In the genomic region with DNA sequence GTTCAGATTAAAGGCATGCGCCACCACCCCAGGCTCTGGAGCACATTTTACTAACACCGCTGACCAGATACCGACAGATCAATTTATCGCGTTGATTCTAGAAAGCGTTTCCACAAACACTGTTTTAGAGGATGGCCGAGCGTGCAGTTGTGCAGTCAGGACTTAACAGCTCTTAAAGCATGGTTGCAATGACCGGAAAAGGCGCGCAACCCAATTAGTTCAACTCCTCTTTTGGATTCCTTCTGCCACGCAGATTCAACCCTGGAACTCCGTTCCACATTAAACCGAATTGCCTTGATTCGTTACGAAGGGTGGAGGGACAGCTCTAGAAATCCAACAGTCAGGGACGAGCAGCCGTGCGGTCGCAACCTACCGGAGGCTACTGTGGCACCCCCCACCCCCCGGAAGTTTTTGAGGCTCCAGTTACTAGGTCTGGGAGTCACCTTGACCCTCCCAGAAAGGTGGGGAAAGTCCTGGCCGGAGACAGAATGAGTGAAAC, we compare ENCODE assay signal across 8 mouse cellular contexts. TPM values are rescaled to one million over a fixed set of nuclear protein-coding genes. Genes with fewer than 3 reads are reported as not detected.
DNase-seq lines count a peak whose midpoint lies in the region; ATAC-seq and TF ChIP-seq lines count a peak whose summit lies in the region.

No protein-coding gene starts in this region.

- peak overlapping the region; percentile 69 for H3K9ac ChIP-seq in ES-Bruce4 (ENCODE audit: low read depth, poor library complexity, severe bottlenecking)
- H3K9ac ChIP-seq in neural tube, embryonic 13.5 days: peak overlapping the region; percentile 65

- WGBS in kidney, adult 2 months: under 1% methylated on average over 23 of the region's 23 CpGs
- under 1% methylated on average over 23 of the region's 23 CpGs for WGBS in neural tube, embryonic 13.5 days

- H3K9me3 ChIP-seq in ES-Bruce4 (replicated peaks; ENCODE audit: control insufficient read depth, insufficient read depth, low read length, poor library complexity, severe bottlenecking): no peaks in the 10 kb centered on the region
- H3K9me3 ChIP-seq in neural tube, embryonic 13.5 days: no peaks in the 10 kb centered on the region

- peak overlapping the region; percentile 62 for H3K4me3 ChIP-seq in kidney, adult 2 months (ENCODE audit: insufficient read depth, low read depth, low read length)
- H3K4me3 ChIP-seq in ES-Bruce4 (ENCODE audit: low read depth, low read length): peak overlapping the region; percentile 86
- peak overlapping the region; percentile 99 for H3K4me3 ChIP-seq in neural tube, embryonic 13.5 days

- no peaks in the 10 kb centered on the region for H3K36me3 ChIP-seq in kidney, adult 2 months (ENCODE audit: control insufficient read depth, insufficient read depth, low read length)
- H3K36me3 ChIP-seq in ES-Bruce4 (ENCODE audit: control insufficient read depth, insufficient read depth, low read length, poor library complexity, severe bottlenecking): peaks cover 28% of the 10 kb centered on the region
- H3K36me3 ChIP-seq in neural tube, embryonic 13.5 days: no peaks in the 10 kb centered on the region

- H3K27me3 ChIP-seq in kidney, adult 2 months (replicated peaks; ENCODE audit: control insufficient read depth, insufficient read depth, low read length): no peaks in the 10 kb centered on the region
- no peaks in the 10 kb centered on the region for H3K27me3 ChIP-seq in ES-Bruce4 (ENCODE audit: control insufficient read depth, insufficient read depth, low read length, poor library complexity, severe bottlenecking)
- H3K27me3 ChIP-seq in neural tube, embryonic 13.5 days: no peaks in the 10 kb centered on the region

- no peak for DNase-seq in kidney, adult 2 months
- DNase-seq in kidney, adult 9 months: no peak
- DNase-seq in c-Kit-positive CD71-positive TER-119-positive erythroid progenitor cells, embryonic 14.5 days (ENCODE audit: low spot score): peak; percentile 50
- peak; percentile 44 to 45 for DNase-seq in frontal cortex, postnatal 36 days (ENCODE audit: low spot score in 2 of 2)
- peak; percentile 47 for DNase-seq in liver
- DNase-seq in thymus, postnatal 25 days: no peak

- 0 out of 2 replicates have a peak, but pooled peaks cover 2% of the 10 kb centered on the region for H3K4me1 ChIP-seq in kidney, adult 2 months (ENCODE audit: control insufficient read depth, insufficient read depth, low read length)
- no peaks in the 10 kb centered on the region for H3K4me1 ChIP-seq in ES-Bruce4 (ENCODE audit: control insufficient read depth, insufficient read depth, low read length)
- H3K4me1 ChIP-seq in neural tube, embryonic 13.5 days (replicated peaks): peaks cover 31% of the 10 kb centered on the region

- peak; percentile 69 for ATAC-seq in neural tube, embryonic 13.5 days (ENCODE audit: low read depth)

- peak overlapping the region; percentile 83 for H3K4me2 ChIP-seq in neural tube, embryonic 13.5 days

- no peak for TF ChIP-seq EP300 in ES-Bruce4 (IDR thresholded peaks at IDR 0.05; ENCODE audit: insufficient read depth, low read depth, low read length)

- no peak for TF ChIP-seq CTCF in kidney, adult 2 months (conservative IDR thresholded peaks at IDR 0.05; ENCODE audit: insufficient read depth, insufficient read length, low read depth, low read length)
- no peak for TF ChIP-seq CTCF in ES-Bruce4 (IDR thresholded peaks at IDR 0.05; ENCODE audit: low read depth, low read length)

- peak overlapping the region; percentile 94 for H3K27ac ChIP-seq in kidney, adult 2 months (ENCODE audit: insufficient read depth, low read depth, low read length)
- H3K27ac ChIP-seq in ES-Bruce4 (ENCODE audit: insufficient read depth, low read length): peak overlapping the region; percentile 94
- no peak overlapping the region for H3K27ac ChIP-seq in neural tube, embryonic 13.5 days (replicated peaks)

- TF ChIP-seq POLR2A in kidney, adult 2 months (IDR thresholded peaks at IDR 0.05; ENCODE audit: low read depth, low read length): no peak
- TF ChIP-seq POLR2A in ES-Bruce4 (IDR thresholded peaks at IDR 0.05; ENCODE audit: insufficient read depth, low read length): no peak

RNA-seq across cellular contexts. Expression of a gene that starts 28.2 kb away (rescaled TPM):
- polyA plus RNA-seq in kidney, adult 2 months (2012; rRNA removed): 47.8 and 62.0 TPM in 2 replicates
- polyA plus RNA-seq in ES-Bruce4 (2011; ENCODE audit: insufficient read depth, insufficient read length, low read depth, missing spikeins): 1,899 and 1,955 TPM in 2 replicates
- polyA plus RNA-seq in neural tube, embryonic 13.5 days (2015; fragmentation: Nextera tagmentation; extraction: Ambion mirVana): 324 and 340 TPM in 2 replicates

Comparison
In these comparisons a context has a peak if more than half of its experiments do, and no peak if none do; other contexts are left out.
1. DNase-seq: peak in c-Kit-positive CD71-positive TER-119-positive erythroid progenitor cells, embryonic 14.5 days (single experiment), frontal cortex, postnatal 36 days (2 of 2) and liver (single experiment); none in kidney, adult 2 months (single experiment), kidney, adult 9 months (single experiment) and thymus, postnatal 25 days (single experiment).
2. Peak in every context shown above with its lines, with median percentiles within 50 percentile points of each other: H3K4me3 ChIP-seq.